Mouse (Mus musculus) forebrain, embryonic 10.5 days (tissue): Measurements from ENCODE around the gene Fstl4. TPM values are rescaled to one million over a fixed set of nuclear protein-coding genes. Genes with fewer than 3 reads are reported as not detected.

Experiments used
- DNase-seq: peaks from one replicate; pipeline ENCODE4 v3.0.0-alpha.2; 2017; ENCODE audit warnings: low spot score; ENCODE audit errors: extremely low spot score
- H3K27ac ChIP-seq: fragments of 300-500 bp; sonication (generic); 2 replicates; pipeline ENCODE4 v1.5.1; 2016; ENCODE audit warnings: mild to moderate bottlenecking
- H3K27me3 ChIP-seq: fragments of 300-500 bp; sonication (generic); 2 replicates; pipeline ENCODE4 v1.6.1; 2016; ENCODE audit warnings: mild to moderate bottlenecking; ENCODE audit not compliant: poor library complexity, severe bottlenecking
- H3K36me3 ChIP-seq: fragments of 300-500 bp; sonication (generic); replicated peaks from 2 replicates; pipeline ENCODE4 v1.6.1; 2016; ENCODE audit warnings: mild to moderate bottlenecking, moderate library complexity
- H3K4me1 ChIP-seq: fragments of 300-500 bp; sonication (generic); 2 replicates; pipeline ENCODE4 v1.6.1; 2016
- H3K4me3 ChIP-seq: fragments of 300-500 bp; sonication (generic); 2 replicates; pipeline ENCODE4 v1.5.1; 2016; ENCODE audit warnings: mild to moderate bottlenecking, moderate library complexity
- H3K9me3 ChIP-seq: fragments of 300-500 bp; sonication (generic); 2 replicates; pipeline ENCODE4 v1.6.1; 2016; ENCODE audit warnings: mild to moderate bottlenecking, moderate library complexity
- WGBS: fragments of 180-500 bp; shearing (Covaris S2); methylation state at CpG from one replicate; pipeline ENCODE4 v1.1.7; 2016; 5-methylcytosine and 5-hydroxymethylcytosine counted together
- polyA plus RNA-seq: library from polyadenylated mRNA; unstranded; fragments of >200 nt; fragmentation: Nextera tagmentation; extraction: Ambion mirVana; gene quantifications from 2 replicates; pipeline ENCODE4 v1.2.1, GENCODE M21; 2016

The Fstl4 gene
- polyA plus RNA-seq, 1 experiment from 2014 or later, result 0.43 TPM

- Histone ChIP-seq H3K27ac (0 out of 2 replicates have a peak overlapping the region, but pooled peaks have one; percentile 48), H3K4me1 (peaks cover 17% of the 10 kb centered on the region), H3K4me3 (no peak overlapping the region), H3K36me3 (no peaks in the 10 kb centered on the region), H3K27me3 (no peaks in the 10 kb centered on the region), H3K9me3 (no peaks in the 10 kb centered on the region)
- DNase-seq, result no peak
- 75% methylated on average over 2 of the region's 2 CpGs for WGBS
Observed at GRCm38 (mm10) chr11:53116356-53116755, 351.9 kb downstream of the Fstl4 start.

GRCm38 (mm10) chr11:53118226-53118965 is 354.0 kb downstream of the Fstl4 start:
- H3K27ac ChIP-seq, result no peak overlapping the region
- 93% methylated on average over 11 of the region's 11 CpGs for WGBS
- H3K9me3 ChIP-seq, result no peaks in the 10 kb centered on the region
- DNase-seq, result no peak
- no peaks in the 10 kb centered on the region for H3K27me3 ChIP-seq
- H3K4me1 ChIP-seq, result peaks cover 17% of the 10 kb centered on the region
- H3K36me3 ChIP-seq, result no peaks in the 10 kb centered on the region
- H3K4me3 ChIP-seq, result no peak overlapping the region

- 71% methylated on average over 5 of the region's 5 CpGs for WGBS
- Histone ChIP-seq H3K27ac (no peak overlapping the region), H3K27me3 (no peaks in the 10 kb centered on the region), H3K9me3 (no peaks in the 10 kb centered on the region), H3K4me3 (no peak overlapping the region), H3K4me1 (peaks cover 14% of the 10 kb centered on the region), H3K36me3 (no peaks in the 10 kb centered on the region)
- no peak for DNase-seq
Observed at GRCm38 (mm10) chr11:53119966-53120365, 355.5 kb downstream of the Fstl4 start.

DNA sequence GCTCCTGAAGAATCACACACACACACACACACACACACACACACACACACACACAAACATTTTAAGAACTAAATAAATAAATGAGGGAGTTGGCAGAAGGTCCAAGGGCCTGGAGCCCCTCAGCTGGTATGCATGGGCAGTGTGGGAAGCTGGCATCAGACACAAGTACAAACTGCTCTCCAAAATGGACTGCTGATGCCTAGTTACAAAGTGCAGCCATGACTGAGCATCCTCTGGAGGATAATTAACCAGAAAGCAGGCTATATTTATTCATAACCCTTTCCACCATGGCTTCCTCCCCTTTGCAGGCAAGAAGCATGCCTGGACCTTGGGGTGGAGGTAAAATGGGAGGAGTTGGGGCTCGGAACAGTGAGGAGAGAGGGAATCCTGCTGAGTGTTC is 356.8 kb downstream of the Fstl4 start:
- H3K27me3 ChIP-seq, result no peaks in the 10 kb centered on the region
- H3K4me3 ChIP-seq, result no peak overlapping the region
- no peak overlapping the region for H3K27ac ChIP-seq

DNA sequence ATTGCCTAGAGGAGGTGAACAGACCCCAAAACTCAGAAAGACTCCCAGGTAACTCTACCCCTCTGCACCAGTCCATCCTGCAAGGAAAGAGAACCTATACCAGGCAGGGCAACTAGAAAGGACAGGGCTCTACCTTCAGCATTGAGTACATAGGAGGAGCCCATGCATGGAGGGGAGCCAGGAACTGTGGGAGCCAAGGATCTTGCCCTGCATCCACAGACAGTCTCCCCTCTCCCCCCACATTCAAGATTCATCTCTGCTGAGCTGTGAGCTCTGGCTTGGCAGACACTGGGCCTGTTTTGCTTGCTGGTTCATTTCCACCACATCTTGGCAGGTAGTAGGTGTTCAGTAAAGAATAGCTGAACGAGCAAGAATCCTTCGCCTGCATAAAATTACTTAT is 360.4 kb downstream of the Fstl4 start:
- H3K27me3 ChIP-seq, result no peaks in the 10 kb centered on the region
- DNase-seq, result no peak
- H3K36me3 ChIP-seq, result no peaks in the 10 kb centered on the region
- no peaks in the 10 kb centered on the region for H3K4me1 ChIP-seq
- H3K27ac ChIP-seq, result no peak overlapping the region
- 92% methylated on average over 2 of the region's 2 CpGs for WGBS
- H3K4me3 ChIP-seq, result no peak overlapping the region
- no peaks in the 10 kb centered on the region for H3K9me3 ChIP-seq

More for the DNA sequence above, 356.8 kb downstream of the Fstl4 start:
- DNase-seq, result no peak
- no peaks in the 10 kb centered on the region for H3K36me3 ChIP-seq
- H3K9me3 ChIP-seq, result no peaks in the 10 kb centered on the region
- WGBS, result 37% methylated on average over 1 of the region's 1 CpGs
- H3K4me1 ChIP-seq, result peaks cover 10% of the 10 kb centered on the region

DNA sequence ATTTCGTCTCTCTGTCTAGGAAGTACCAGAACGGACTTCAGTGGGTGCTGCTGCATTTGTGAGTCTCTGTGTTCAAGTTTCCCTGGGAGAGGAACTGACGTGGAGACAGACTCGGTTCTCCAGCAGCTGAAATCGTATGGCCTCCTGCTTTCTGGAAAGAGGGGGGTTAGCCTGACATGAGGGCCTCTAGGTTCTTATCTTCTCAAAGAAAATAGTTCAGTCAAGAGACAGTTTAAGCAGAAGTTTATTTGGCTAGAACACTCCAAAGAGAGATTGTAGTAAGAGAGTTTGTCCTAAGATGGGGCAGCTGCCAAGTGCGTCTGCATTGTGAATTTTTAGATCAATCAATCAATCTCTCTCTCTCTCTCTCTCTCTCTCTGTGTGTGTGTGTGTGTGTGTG is 362.2 kb downstream of the Fstl4 start:
- DNase-seq, result no peak
- Histone ChIP-seq H3K27ac (no peak overlapping the region), H3K9me3 (no peaks in the 10 kb centered on the region), H3K4me3 (no peak overlapping the region), H3K4me1 (0 out of 2 replicates have a peak, but pooled peaks cover 3% of the 10 kb centered on the region), H3K27me3 (peaks cover 1% of the 10 kb centered on the region; the same call in 1 of the 2 replicates), H3K36me3 (no peaks in the 10 kb centered on the region)
- 88% methylated on average over 6 of the region's 6 CpGs for WGBS

GRCm38 (mm10) chr11:53128661-53129060 is 364.2 kb downstream of the Fstl4 start:
- no peak for DNase-seq
- Histone ChIP-seq H3K9me3 (no peaks in the 10 kb centered on the region), H3K27ac (no peak overlapping the region), H3K4me1 (peaks cover 19% of the 10 kb centered on the region), H3K27me3 (peaks cover 5% of the 10 kb centered on the region; the same call in 1 of the 2 replicates), H3K36me3 (no peaks in the 10 kb centered on the region), H3K4me3 (no peak overlapping the region)
- WGBS, result 72% methylated on average over 2 of the region's 2 CpGs

GRCm38 (mm10) chr11:53132406-53133035 is 368.1 kb downstream of the Fstl4 start:
- H3K4me1 ChIP-seq, result peaks cover 20% of the 10 kb centered on the region
- H3K27ac ChIP-seq, result peak overlapping the region; percentile 36
- H3K9me3 ChIP-seq, result no peaks in the 10 kb centered on the region
- no peaks in the 10 kb centered on the region for H3K36me3 ChIP-seq
- peak overlapping the region; percentile 23; the same call in 1 of the 2 replicates for H3K4me3 ChIP-seq
- DNase-seq, result no peak
- H3K27me3 ChIP-seq, result peaks cover 5% of the 10 kb centered on the region; the same call in 1 of the 2 replicates
- 47% methylated on average over 23 of the region's 23 CpGs for WGBS

- 71% methylated on average over 11 of the region's 11 CpGs for WGBS
- H3K4me1 ChIP-seq, result peaks cover 42% of the 10 kb centered on the region
- DNase-seq, result no peak
- no peak overlapping the region for H3K27ac ChIP-seq
- no peaks in the 10 kb centered on the region for H3K36me3 ChIP-seq
- no peaks in the 10 kb centered on the region for H3K9me3 ChIP-seq
- H3K27me3 ChIP-seq, result peaks cover 5% of the 10 kb centered on the region; the same call in 1 of the 2 replicates
- no peak overlapping the region for H3K4me3 ChIP-seq
Observed at GRCm38 (mm10) chr11:53136371-53136770, 371.9 kb downstream of the Fstl4 start.

- DNase-seq, result no peak
- H3K36me3 ChIP-seq, result no peaks in the 10 kb centered on the region
- peaks cover 33% of the 10 kb centered on the region for H3K4me1 ChIP-seq
- no peak overlapping the region for H3K27ac ChIP-seq
- H3K27me3 ChIP-seq, result no peaks in the 10 kb centered on the region
- WGBS, result 84% methylated on average over 8 of the region's 8 CpGs
- H3K4me3 ChIP-seq, result no peak overlapping the region
- no peaks in the 10 kb centered on the region for H3K9me3 ChIP-seq
Observed at GRCm38 (mm10) chr11:53137381-53137780, 372.9 kb downstream of the Fstl4 start.

GRCm38 (mm10) chr11:53138212-53138611 is 373.8 kb downstream of the Fstl4 start:
- Histone ChIP-seq H3K9me3 (no peaks in the 10 kb centered on the region), H3K27me3 (no peaks in the 10 kb centered on the region), H3K36me3 (no peaks in the 10 kb centered on the region), H3K27ac (no peak overlapping the region), H3K4me1 (peaks cover 25% of the 10 kb centered on the region), H3K4me3 (no peak overlapping the region)
- no peak for DNase-seq
- WGBS, result 87% methylated on average over 6 of the region's 6 CpGs

DNA sequence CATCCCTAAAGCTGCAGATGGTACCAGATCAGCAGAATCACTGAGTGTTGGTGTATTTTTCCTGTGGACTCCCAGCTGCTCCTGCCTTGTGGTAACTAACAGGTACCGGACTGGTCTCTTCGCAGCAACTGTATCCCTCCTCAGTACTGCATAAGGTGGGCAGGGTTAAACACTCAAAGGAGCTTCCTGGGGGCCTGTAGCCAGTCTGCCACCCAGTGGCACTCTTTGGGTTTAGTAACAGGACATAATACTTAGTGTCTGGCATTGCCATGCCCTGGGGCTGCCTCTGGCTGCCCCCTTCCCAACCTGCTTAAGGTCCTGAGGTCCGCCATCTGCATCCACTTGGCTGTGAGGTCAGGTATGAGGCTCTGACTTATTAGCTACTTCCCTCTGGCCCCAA is 375.2 kb downstream of the Fstl4 start:
- 87% methylated on average over 3 of the region's 3 CpGs for WGBS
- Histone ChIP-seq H3K4me3 (no peak overlapping the region), H3K4me1 (peaks cover 25% of the 10 kb centered on the region), H3K27ac (no peak overlapping the region), H3K27me3 (no peaks in the 10 kb centered on the region), H3K9me3 (no peaks in the 10 kb centered on the region), H3K36me3 (no peaks in the 10 kb centered on the region)
- DNase-seq, result no peak

GRCm38 (mm10) chr11:53140196-53140595 is 375.8 kb downstream of the Fstl4 start:
- H3K4me1 ChIP-seq, result peaks cover 25% of the 10 kb centered on the region
- no peak overlapping the region for H3K4me3 ChIP-seq
- H3K27ac ChIP-seq, result no peak overlapping the region
- DNase-seq, result no peak
- 90% methylated on average over 8 of the region's 8 CpGs for WGBS
- H3K27me3 ChIP-seq, result no peaks in the 10 kb centered on the region
- no peaks in the 10 kb centered on the region for H3K9me3 ChIP-seq
- H3K36me3 ChIP-seq, result no peaks in the 10 kb centered on the region
